Mouse (Mus musculus): ENCODE data around the gene Scyl3.

GRCm38 (mm10) chr1:163930458-163930794 is 1.5 kb downstream of the Scyl3 start:
- TF ChIP-seq CHD2 (IDR thresholded peaks at IDR 0.05; ENCODE audit: low read depth, low read length) (no peak), ZNF384 (IDR thresholded peaks at IDR 0.05; ENCODE audit: low read depth, low read length) (no peak), HCFC1 (IDR thresholded peaks at IDR 0.05; ENCODE audit: borderline replicate concordance, insufficient read depth, low read length) (no peak)
